Mouse (Mus musculus) liver, adult 2 months (tissue): ENCODE results near the gene Sec24a. TPM values are rescaled to one million over a fixed set of nuclear protein-coding genes. Genes with fewer than 3 reads are reported as not detected.
A peak's percentile ranks its signal among the peaks of the same experiment; 100 is the strongest.

Experiments
- DNase-seq: peaks from one replicate; pipeline ENCODE4 v3.0.0-alpha.2; 2011; ENCODE audit warnings: low read depth, low spot score; ENCODE audit errors: extremely low read depth
- H3K27ac ChIP-seq: fragments of 200-500 bp; replicated peaks from 2 replicates; pipeline ENCODE4 v1.5.1; 2012; ENCODE audit warnings: low read depth, mild to moderate bottlenecking, control low read depth, inconsistent platforms, low read length; ENCODE audit not compliant: insufficient read depth
- H3K27me3 ChIP-seq: fragments of 200-500 bp; 2 replicates; pipeline ENCODE4 v1.6.1; 2012; ENCODE audit warnings: mild to moderate bottlenecking, moderate library complexity, low read length, inconsistent platforms; ENCODE audit not compliant: control insufficient read depth, insufficient read depth
- H3K36me3 ChIP-seq: fragments of 200-500 bp; 2 replicates; pipeline ENCODE4 v1.6.1; 2012; ENCODE audit warnings: low read length, inconsistent platforms; ENCODE audit not compliant: control insufficient read depth, insufficient read depth
- H3K4me1 ChIP-seq: fragments of 200-500 bp; 2 replicates; pipeline ENCODE4 v1.6.1; 2011; ENCODE audit warnings: low read length; ENCODE audit not compliant: control insufficient read depth, insufficient read depth
- H3K4me3 ChIP-seq: fragments of 200-500 bp; 2 replicates; pipeline ENCODE4 v1.5.1; 2011; ENCODE audit warnings: low read depth, mild to moderate bottlenecking, control low read depth, low read length, moderate library complexity; ENCODE audit not compliant: insufficient read depth
- H3K79me2 ChIP-seq: fragments of 200-500 bp; 2 replicates; pipeline ENCODE4 v1.6.1; 2012; ENCODE audit warnings: inconsistent platforms, mild to moderate bottlenecking, low read length, moderate library complexity; ENCODE audit not compliant: control insufficient read depth, insufficient read depth
- H3K9ac ChIP-seq: fragments of 200-500 bp; 2 replicates; pipeline ENCODE4 v1.6.1; 2012; ENCODE audit warnings: low read depth, mild to moderate bottlenecking, control low read depth, inconsistent platforms, low read length
- CTCF ChIP-seq: fragments of 200-500 bp; IDR thresholded peaks from 2 replicates; pipeline ENCODE4 v1.5.1; 2011; ENCODE audit warnings: low read depth, low read length, control low read depth
- POLR2A ChIP-seq: fragments of 200-500 bp; IDR thresholded peaks from 2 replicates; pipeline ENCODE4 v1.6.1; 2011; ENCODE audit warnings: low read length, control low read depth; ENCODE audit not compliant: insufficient read depth; ENCODE audit errors: extremely low read depth
- WGBS: fragments of 180-500 bp; shearing (Covaris S2); methylation state at CpG from one replicate; pipeline ENCODE4 v1.1.7; 2018; 5-methylcytosine and 5-hydroxymethylcytosine counted together
- polyA plus RNA-seq: library from polyadenylated mRNA; depleted of rRNA; stranded (reverse); fragments of >200 nt; gene quantifications from 2 replicates; pipeline ENCODE4 v1.2.3, GENCODE M21; 2012
- total RNA-seq: library from RNA; depleted of rRNA; stranded (reverse); fragments of >200 nt; gene quantifications from 2 replicates; pipeline ENCODE4 v1.2.3, GENCODE M21; 2014

Sec24a gene
- total and polyA plus RNA-seq, 2 experiments, result 30.6 to 45.1 TPM

DNA sequence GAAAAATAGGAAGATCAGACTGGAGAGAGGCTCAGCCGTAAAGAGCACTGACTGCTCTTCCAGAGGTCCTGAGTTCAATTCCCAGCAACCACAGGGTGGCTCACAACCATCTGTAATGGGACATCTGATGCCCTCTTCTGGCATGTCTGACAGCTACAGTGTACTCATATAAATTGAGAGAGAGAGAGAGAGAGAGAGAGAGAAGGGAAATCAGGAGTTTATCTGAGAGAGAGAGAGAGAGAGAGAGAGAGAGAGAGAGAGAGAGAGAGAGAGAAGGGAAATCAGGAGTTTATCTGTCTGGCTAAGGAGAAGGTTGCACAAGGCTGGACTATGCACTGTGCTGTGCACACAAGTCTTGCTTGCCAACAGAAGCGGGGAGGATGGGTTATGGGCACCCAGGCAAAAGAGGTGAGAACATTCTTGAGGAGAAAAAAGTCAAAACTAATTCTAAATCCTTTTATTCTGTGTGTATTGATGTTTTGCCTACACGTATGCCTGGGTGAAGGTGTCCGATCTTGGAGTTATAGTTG is 110.5 kb downstream of the Sec24a start:
- peaks cover 38% of the 10 kb centered on the region for H3K4me1 ChIP-seq
- peaks cover 6% of the 10 kb centered on the region; the same call in 1 of the 2 replicates for H3K79me2 ChIP-seq
- TF ChIP-seq CTCF, result no peak
- TF ChIP-seq POLR2A, result no peak
- peak overlapping the region; percentile 53 for H3K27ac ChIP-seq
- DNase-seq, result peak; percentile 97
- no peak overlapping the region for H3K4me3 ChIP-seq
- no peaks in the 10 kb centered on the region for H3K36me3 ChIP-seq
- H3K9ac ChIP-seq, result no peak overlapping the region
- 24% methylated on average over 4 of the region's 4 CpGs for WGBS
- H3K27me3 ChIP-seq, result no peaks in the 10 kb centered on the region

DNA sequence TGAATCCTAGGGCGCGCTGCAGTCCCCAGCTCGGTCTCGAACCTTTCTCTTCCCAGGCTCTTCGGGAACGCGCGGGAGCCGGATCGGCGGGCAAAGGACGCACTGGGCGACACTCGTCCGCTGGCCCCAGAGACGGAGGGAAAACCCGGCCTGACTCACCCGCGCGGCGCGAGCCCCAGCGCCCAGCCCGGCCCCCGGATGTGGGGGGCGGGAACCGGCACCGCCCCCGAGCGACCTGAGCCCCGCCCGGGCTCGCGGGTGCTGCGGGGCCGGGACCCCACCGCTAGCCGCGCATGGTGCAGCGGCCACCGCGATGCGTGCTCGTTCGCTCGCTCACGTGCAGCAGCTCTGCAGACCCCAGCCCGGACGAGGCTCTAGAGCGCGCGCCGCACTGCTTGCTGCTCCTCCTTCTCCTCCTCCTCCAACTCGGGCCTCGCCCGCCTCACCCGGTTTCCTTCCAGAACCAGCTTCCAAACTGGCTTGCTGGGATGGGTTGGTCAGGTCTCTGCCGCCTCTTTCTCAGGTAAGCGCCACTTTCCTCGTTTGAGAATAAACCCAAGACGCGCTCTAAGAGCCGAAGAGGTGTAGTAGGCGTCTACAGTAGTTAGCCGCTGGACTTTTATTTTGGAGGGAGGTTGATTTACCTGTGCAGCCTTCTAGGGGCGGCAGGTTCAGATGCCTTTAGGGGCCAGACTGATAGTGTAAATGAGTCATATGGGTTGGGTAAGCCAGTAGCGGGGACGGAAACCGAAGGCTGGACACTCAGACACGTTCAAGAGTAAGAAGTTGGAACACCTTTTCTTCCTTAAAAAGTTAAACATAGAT is 112.5 kb downstream of the Sec24a start, which contains the start of the genes N4bp3 and D930048N14Rik:
Gene N4bp3 (minus strand): TSS at position 152 of the 825 bp plus-strand sequence.
Gene D930048N14Rik (plus strand): TSS at position 264 of the 825 bp plus-strand sequence.
- peaks cover 6% of the 10 kb centered on the region; the same call in 1 of the 2 replicates for H3K79me2 ChIP-seq
- H3K27ac ChIP-seq, result peak within 1 kb of the TSS; percentile 65
- H3K4me1 ChIP-seq, result peaks cover 26% of the 10 kb centered on the region
- H3K9ac ChIP-seq, result peak within 1 kb of the TSS; percentile 82
- DNase-seq, result peak; percentile 54
- peak; percentile 53; the same call in 1 of the 2 replicates for TF ChIP-seq POLR2A
- no peak for TF ChIP-seq CTCF
- peak within 1 kb of the TSS; percentile 93 for H3K4me3 ChIP-seq
- H3K27me3 ChIP-seq, result no peaks in the 10 kb centered on the region
- no peaks in the 10 kb centered on the region for H3K36me3 ChIP-seq
- WGBS, result 1% methylated on average over 70 of the region's 70 CpGs

DNA sequence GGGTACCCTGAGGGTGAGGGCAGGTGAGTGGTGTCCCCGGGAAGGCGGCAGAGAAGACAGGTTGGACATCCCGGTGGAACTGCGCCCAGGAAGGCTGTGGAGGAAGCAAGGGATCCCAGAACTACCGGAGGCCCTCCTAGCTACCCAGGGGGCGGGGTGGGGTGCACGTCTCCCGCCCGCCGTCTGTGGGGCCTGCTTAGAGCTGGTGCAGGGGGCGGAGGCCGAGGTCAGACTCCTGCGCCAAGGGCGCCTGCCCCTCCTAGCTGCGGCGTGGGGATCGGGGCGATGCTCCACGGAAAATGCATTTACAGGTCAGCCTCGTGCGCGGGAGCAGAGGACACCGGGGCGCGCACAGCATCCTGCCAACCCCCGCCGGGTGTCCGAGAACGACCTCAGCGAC is 113.2 kb downstream of the Sec24a start:
- DNase-seq, result no peak
- H3K36me3 ChIP-seq, result no peaks in the 10 kb centered on the region
- TF ChIP-seq POLR2A, result no peak
- TF ChIP-seq CTCF, result no peak
- H3K27me3 ChIP-seq, result no peaks in the 10 kb centered on the region
- H3K4me1 ChIP-seq, result peaks cover 25% of the 10 kb centered on the region
- WGBS, result 2% methylated on average over 30 of the region's 30 CpGs
- H3K79me2 ChIP-seq, result peaks cover 6% of the 10 kb centered on the region; the same call in 1 of the 2 replicates
- peak overlapping the region; percentile 82 for H3K9ac ChIP-seq
- peak overlapping the region; percentile 93 for H3K4me3 ChIP-seq
- peak overlapping the region; percentile 43 for H3K27ac ChIP-seq

DNA sequence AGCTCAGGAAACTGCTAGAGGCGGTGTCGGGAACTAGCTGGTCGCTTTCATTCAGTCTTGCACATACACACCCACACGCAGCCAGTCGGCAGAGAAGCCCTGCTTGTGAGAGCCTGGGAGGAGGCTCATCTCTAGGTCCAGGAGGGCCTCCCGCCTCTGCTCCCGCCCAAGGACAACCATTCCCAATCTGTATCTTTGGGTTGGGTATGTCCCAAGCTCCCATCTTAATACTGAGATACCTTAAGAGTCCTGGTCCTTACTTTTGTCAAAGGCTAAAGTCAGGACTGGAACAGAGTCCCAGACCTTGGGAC is 113.6 kb downstream of the Sec24a start:
- TF ChIP-seq POLR2A (no peak), CTCF (no peak)
- DNase-seq, result no peak
- Histone ChIP-seq H3K4me1 (peaks cover 21% of the 10 kb centered on the region), H3K4me3 (peak overlapping the region; percentile 93), H3K79me2 (peaks cover 6% of the 10 kb centered on the region; the same call in 1 of the 2 replicates), H3K27me3 (no peaks in the 10 kb centered on the region), H3K27ac (no peak overlapping the region), H3K36me3 (no peaks in the 10 kb centered on the region), H3K9ac (peak overlapping the region; percentile 82)
- 40% methylated on average over 7 of the region's 7 CpGs for WGBS

DNA sequence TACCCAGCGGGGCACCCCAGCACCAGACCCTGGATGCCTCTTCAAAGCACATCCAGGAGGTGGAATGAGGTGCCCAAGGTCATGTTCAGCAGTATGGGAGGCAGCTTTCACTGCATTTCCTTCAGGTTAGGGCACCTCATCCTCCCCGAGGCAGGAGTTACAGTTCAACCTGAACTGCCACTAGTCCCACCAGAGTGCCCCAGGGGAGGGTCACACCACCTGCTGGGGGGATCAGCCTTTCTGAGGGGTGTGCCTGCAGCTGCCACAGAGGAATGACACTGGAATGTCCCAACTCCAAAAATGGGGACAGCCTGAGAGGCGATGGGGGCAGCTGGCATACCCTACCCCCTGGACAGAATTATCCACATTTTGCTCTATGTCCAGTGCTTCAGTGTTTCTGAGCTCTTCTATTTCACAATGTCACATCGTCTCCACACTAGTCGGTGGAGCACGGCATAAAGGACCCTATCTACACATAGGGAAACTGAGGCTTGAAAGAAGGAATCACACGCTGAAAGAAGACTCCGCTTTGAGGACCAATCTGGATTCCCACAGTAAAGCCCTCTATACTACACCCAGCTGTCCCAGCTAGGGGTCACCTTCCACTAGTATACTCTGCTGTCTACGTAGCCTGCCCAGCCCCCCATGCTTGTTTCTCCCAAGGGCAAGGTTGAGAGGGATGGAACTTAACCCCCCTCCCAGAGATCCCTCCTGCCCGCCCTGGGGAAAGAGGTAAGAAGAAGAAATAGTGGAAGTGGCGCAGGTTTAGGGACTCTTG is 114.1 kb downstream of the Sec24a start:
- Histone ChIP-seq H3K4me3 (no peak overlapping the region), H3K9ac (no peak overlapping the region), H3K79me2 (peaks cover 6% of the 10 kb centered on the region; the same call in 1 of the 2 replicates), H3K27ac (no peak overlapping the region), H3K4me1 (peaks cover 16% of the 10 kb centered on the region), H3K36me3 (no peaks in the 10 kb centered on the region), H3K27me3 (no peaks in the 10 kb centered on the region)
- no peak for TF ChIP-seq POLR2A
- WGBS, result 73% methylated on average over 11 of the region's 11 CpGs
- DNase-seq, result no peak
